Mouse (Mus musculus) lung, postnatal 25 days (tissue): ENCODE results near the gene Hint2.
A peak's percentile ranks its signal among the peaks of the same experiment; 100 is the strongest.

Experiments used
- DNase-seq: peaks from one replicate; pipeline ENCODE4 v3.0.0; 2022; ENCODE audit warnings: low spot score

Hint2 gene

GRCm38 (mm10) chr4:43656339-43657109 lies at the start of gene Hint2:
Hint2 (minus strand) TSS chr4:43656466.
- DNase-seq: peak; percentile 97

GRCm38 (mm10) chr4:43705991-43706390 lies 49.7 kb upstream of the Hint2 start:
- no peak for DNase-seq

- no peak for DNase-seq
Measured at GRCm38 (mm10) chr4:43703851-43704250, 47.6 kb upstream of the Hint2 start.

- DNase-seq: no peak
Measured at GRCm38 (mm10) chr4:43703439-43703838, 47.2 kb upstream of the Hint2 start.

- DNase-seq: no peak
Measured at GRCm38 (mm10) chr4:43700707-43701106, 44.4 kb upstream of the Hint2 start, which contains the start of gene Olfr70. Olfr70 (minus strand) TSS chr4:43700807.

GRCm38 (mm10) chr4:43696561-43696960 lies 40.3 kb upstream of the Hint2 start:
- DNase-seq: no peak

GRCm38 (mm10) chr4:43695249-43695671 lies 39.0 kb upstream of the Hint2 start:
- peak; percentile 77 for DNase-seq

GRCm38 (mm10) chr4:43694439-43695248 lies 38.4 kb upstream of the Hint2 start:
- no peak for DNase-seq

- peak; percentile 59 for DNase-seq
Measured at GRCm38 (mm10) chr4:43693806-43694241, 37.6 kb upstream of the Hint2 start.

- no peak for DNase-seq
Measured at GRCm38 (mm10) chr4:43691026-43691425, 34.8 kb upstream of the Hint2 start.

GRCm38 (mm10) chr4:43690021-43690420 lies 33.8 kb upstream of the Hint2 start:
- DNase-seq: no peak

GRCm38 (mm10) chr4:43679416-43680043 lies 23.3 kb upstream of the Hint2 start:
- no peak for DNase-seq

GRCm38 (mm10) chr4:43678541-43678940 lies 22.3 kb upstream of the Hint2 start:
- no peak for DNase-seq

GRCm38 (mm10) chr4:43675608-43676007 lies 19.3 kb upstream of the Hint2 start:
- no peak for DNase-seq

- DNase-seq: no peak
Measured at GRCm38 (mm10) chr4:43674974-43675373, 18.7 kb upstream of the Hint2 start.

- no peak for DNase-seq
Measured at GRCm38 (mm10) chr4:43673703-43674102, 17.4 kb upstream of the Hint2 start.

GRCm38 (mm10) chr4:43672070-43672469 lies 15.8 kb upstream of the Hint2 start:
- DNase-seq: peak; percentile 89

GRCm38 (mm10) chr4:43669428-43669794 lies 13.1 kb upstream of the Hint2 start:
- peak; percentile 76 for DNase-seq

GRCm38 (mm10) chr4:43668782-43669427 lies 12.6 kb upstream of the Hint2 start, which contains the start of the genes Tmem8b and Fam221b:
Tmem8b (plus strand) TSS chr4:43668971.
Fam221b (minus strand) TSS chr4:43669145.
- peak; percentile 93 for DNase-seq

GRCm38 (mm10) chr4:43666412-43666811 lies 10.1 kb upstream of the Hint2 start:
- no peak for DNase-seq

- DNase-seq: no peak
Measured at GRCm38 (mm10) chr4:43657146-43657545, 880 bp upstream of the Hint2 start.
